Mouse (Mus musculus): ENCODE results near the gene Sirt2.

DNA sequence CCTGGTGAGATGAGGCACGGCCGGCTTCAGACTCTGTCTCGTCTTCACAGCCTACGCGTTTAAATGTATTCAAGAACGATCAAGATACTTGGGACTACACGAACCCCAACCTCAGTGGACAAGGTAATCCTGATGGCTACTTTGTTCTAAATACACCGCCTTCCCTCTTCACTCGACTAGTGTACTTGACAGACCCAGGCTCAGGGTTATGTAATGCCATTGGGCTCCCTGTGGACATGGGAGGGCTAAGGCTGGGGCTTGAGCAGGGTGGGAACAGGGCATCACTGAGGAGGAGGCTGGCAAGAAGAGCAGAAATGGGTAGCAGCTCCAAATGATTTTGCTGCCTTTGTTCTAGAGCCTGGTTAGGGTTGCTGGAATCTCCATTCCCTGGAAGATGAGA lies 48.7 kb downstream of the Sirt2 start:
- TF ChIP-seq CTCF (IDR thresholded peaks at IDR 0.05; ENCODE audit: low read depth) (no peak), EP300 (IDR thresholded peaks at IDR 0.05; ENCODE audit: low read depth) (no peak)

Measured in heart, postnatal 0 days (tissue).